Mouse (Mus musculus): ENCODE data around the gene Vmn1r45. TPM values are rescaled to one million over a fixed set of nuclear protein-coding genes. Genes with fewer than 3 reads are reported as not detected.

Vmn1r45 gene
- polyA plus RNA-seq, 1 experiment from 2014 or later, result not detected

Other genes with a start within 250 kb of the Vmn1r45 start
- not detected in 2 replicates for gene Vmn1r40, start 233.1 kb downstream of the Vmn1r45 start, polyA plus RNA-seq (2014; fragmentation: Nextera tagmentation; extraction: Ambion mirVana)
- gene Vmn1r41, start 199.8 kb downstream of the Vmn1r45 start, polyA plus RNA-seq (2014; fragmentation: Nextera tagmentation; extraction: Ambion mirVana), result not detected in 2 replicates
- not detected in 2 replicates for gene Vmn1r42, start 64.2 kb downstream of the Vmn1r45 start, polyA plus RNA-seq (2014; fragmentation: Nextera tagmentation; extraction: Ambion mirVana)
- 0.06 TPM in 1 of 2 replicates, not detected in the other for gene Vmn1r43, start 64.2 kb downstream of the Vmn1r45 start, polyA plus RNA-seq (2014; fragmentation: Nextera tagmentation; extraction: Ambion mirVana)
- gene Vmn1r44, start 56.9 kb downstream of the Vmn1r45 start, polyA plus RNA-seq (2014; fragmentation: Nextera tagmentation; extraction: Ambion mirVana), result not detected in 2 replicates
- gene Vmn1r46, start 28.7 kb upstream of the Vmn1r45 start, polyA plus RNA-seq (2014; fragmentation: Nextera tagmentation; extraction: Ambion mirVana), result not detected in 2 replicates
- gene Vmn1r47, start 75.5 kb upstream of the Vmn1r45 start, polyA plus RNA-seq (2014; fragmentation: Nextera tagmentation; extraction: Ambion mirVana), result not detected in 2 replicates
- gene Vmn1r48, start 96.2 kb upstream of the Vmn1r45 start, polyA plus RNA-seq (2014; fragmentation: Nextera tagmentation; extraction: Ambion mirVana), result not detected in 2 replicates
- gene Vmn1r49, start 137.9 kb upstream of the Vmn1r45 start, polyA plus RNA-seq (2014; fragmentation: Nextera tagmentation; extraction: Ambion mirVana), result not detected in 2 replicates
- not detected in 2 replicates for gene Vmn1r50, start 160.8 kb upstream of the Vmn1r45 start, polyA plus RNA-seq (2014; fragmentation: Nextera tagmentation; extraction: Ambion mirVana)
- gene Vmn1r51, start 182.0 kb upstream of the Vmn1r45 start, polyA plus RNA-seq (2014; fragmentation: Nextera tagmentation; extraction: Ambion mirVana), result 0.15 TPM in 1 of 2 replicates, not detected in the other
- gene Vmn1r52, start 234.2 kb upstream of the Vmn1r45 start, polyA plus RNA-seq (2014; fragmentation: Nextera tagmentation; extraction: Ambion mirVana), result not detected in 2 replicates

Data from embryonic facial prominence, embryonic 14.5 days (tissue).